Mouse (Mus musculus) heart, adult 9 months (tissue): ENCODE data around the gene Apobr.

ENCODE experiments used
- DNase-seq, 2 experiments: peaks; one replicate each; pipeline ENCODE4 v3.0.0; 2022; ENCODE audit warnings: low spot score in 2 of 2

Gene Apobr

GRCm38 (mm10) chr7:126584506-126584977 is at the start of gene Apobr:
Gene Apobr, plus strand, starts transcription at chr7:126584942.
- DNase-seq = no peak

GRCm38 (mm10) chr7:126535766-126536165 is 49.0 kb upstream of the Apobr start:
- DNase-seq = no peak

- no peak for DNase-seq
Measured at GRCm38 (mm10) chr7:126536466-126536865, 48.3 kb upstream of the Apobr start.

GRCm38 (mm10) chr7:126537820-126538585 is 46.7 kb upstream of the Apobr start:
- DNase-seq = no peak

GRCm38 (mm10) chr7:126541661-126542060 is 43.1 kb upstream of the Apobr start:
- DNase-seq = no peak

GRCm38 (mm10) chr7:126545631-126546030 is 39.1 kb upstream of the Apobr start:
- DNase-seq = no peak

- DNase-seq = no peak
Measured at GRCm38 (mm10) chr7:126554796-126555195, 29.9 kb upstream of the Apobr start.

GRCm38 (mm10) chr7:126556635-126557034 is 28.1 kb upstream of the Apobr start:
- DNase-seq = no peak

- DNase-seq = no peak
Measured at GRCm38 (mm10) chr7:126565693-126566092, 19.0 kb upstream of the Apobr start.

GRCm38 (mm10) chr7:126566094-126566765 is 18.5 kb upstream of the Apobr start, which contains the start of gene Eif3c:
Gene Eif3c, minus strand, starts transcription at chr7:126566411.
- peak; percentile 88 to 89 for DNase-seq

- DNase-seq = peak in 1 of 2 experiments; percentile 23
Measured at GRCm38 (mm10) chr7:126576946-126577345, 7.8 kb upstream of the Apobr start.

GRCm38 (mm10) chr7:126579172-126579571 is 5.6 kb upstream of the Apobr start:
- DNase-seq = no peak

- DNase-seq = no peak
Measured at GRCm38 (mm10) chr7:126581661-126582060, 3.1 kb upstream of the Apobr start.

GRCm38 (mm10) chr7:126582759-126583158 is 2.0 kb upstream of the Apobr start:
- DNase-seq = no peak

- peak; percentile 82 to 85 for DNase-seq
Measured at GRCm38 (mm10) chr7:126583251-126583709, 1.5 kb upstream of the Apobr start.

- DNase-seq = no peak
Measured at GRCm38 (mm10) chr7:126583761-126584160, 981 bp upstream of the Apobr start.

- no peak for DNase-seq
Measured at GRCm38 (mm10) chr7:126585717-126586116, 975 bp downstream of the Apobr start, which contains the start of gene Cln3. Gene Cln3, minus strand, starts transcription at chr7:126585817.

GRCm38 (mm10) chr7:126586839-126587238 is 2.1 kb downstream of the Apobr start:
- peak in 1 of 2 experiments; percentile 40 for DNase-seq

- DNase-seq = no peak
Measured at GRCm38 (mm10) chr7:126587779-126588178, 3.0 kb downstream of the Apobr start.

GRCm38 (mm10) chr7:126594862-126595561 is 10.3 kb downstream of the Apobr start, which contains the start of gene Il27:
Gene Il27, minus strand, starts transcription at chr7:126594941.
- no peak for DNase-seq

- DNase-seq = no peak
Measured at GRCm38 (mm10) chr7:126595890-126596289, 11.1 kb downstream of the Apobr start.

- DNase-seq = no peak
Measured at GRCm38 (mm10) chr7:126596414-126596813, 11.7 kb downstream of the Apobr start.
